Mouse (Mus musculus) liver, adult 2 months (tissue): ENCODE results near the gene Syne3. TPM values are rescaled to one million over a fixed set of nuclear protein-coding genes. Genes with fewer than 3 reads are reported as not detected.

ENCODE experiments used
- DNase-seq: peaks from one replicate; pipeline ENCODE4 v3.0.0-alpha.2; 2011; ENCODE audit warnings: low read depth, low spot score; ENCODE audit errors: extremely low read depth
- H3K27ac ChIP-seq: fragments of 200-500 bp; replicated peaks from 2 replicates; pipeline ENCODE4 v1.5.1; 2012; ENCODE audit warnings: low read depth, mild to moderate bottlenecking, control low read depth, inconsistent platforms, low read length; ENCODE audit not compliant: insufficient read depth
- H3K27me3 ChIP-seq: fragments of 200-500 bp; 2 replicates; pipeline ENCODE4 v1.6.1; 2012; ENCODE audit warnings: mild to moderate bottlenecking, moderate library complexity, low read length, inconsistent platforms; ENCODE audit not compliant: control insufficient read depth, insufficient read depth
- H3K36me3 ChIP-seq: fragments of 200-500 bp; 2 replicates; pipeline ENCODE4 v1.6.1; 2012; ENCODE audit warnings: low read length, inconsistent platforms; ENCODE audit not compliant: control insufficient read depth, insufficient read depth
- H3K4me1 ChIP-seq: fragments of 200-500 bp; 2 replicates; pipeline ENCODE4 v1.6.1; 2011; ENCODE audit warnings: low read length; ENCODE audit not compliant: control insufficient read depth, insufficient read depth
- H3K4me3 ChIP-seq: fragments of 200-500 bp; 2 replicates; pipeline ENCODE4 v1.5.1; 2011; ENCODE audit warnings: low read depth, mild to moderate bottlenecking, control low read depth, low read length, moderate library complexity; ENCODE audit not compliant: insufficient read depth
- H3K79me2 ChIP-seq: fragments of 200-500 bp; 2 replicates; pipeline ENCODE4 v1.6.1; 2012; ENCODE audit warnings: inconsistent platforms, mild to moderate bottlenecking, low read length, moderate library complexity; ENCODE audit not compliant: control insufficient read depth, insufficient read depth
- H3K9ac ChIP-seq: fragments of 200-500 bp; 2 replicates; pipeline ENCODE4 v1.6.1; 2012; ENCODE audit warnings: low read depth, mild to moderate bottlenecking, control low read depth, inconsistent platforms, low read length
- CTCF ChIP-seq: fragments of 200-500 bp; IDR thresholded peaks from 2 replicates; pipeline ENCODE4 v1.5.1; 2011; ENCODE audit warnings: low read depth, low read length, control low read depth
- POLR2A ChIP-seq: fragments of 200-500 bp; IDR thresholded peaks from 2 replicates; pipeline ENCODE4 v1.6.1; 2011; ENCODE audit warnings: low read length, control low read depth; ENCODE audit not compliant: insufficient read depth; ENCODE audit errors: extremely low read depth
- WGBS: fragments of 180-500 bp; shearing (Covaris S2); methylation state at CpG from one replicate; pipeline ENCODE4 v1.1.7; 2018; 5-methylcytosine and 5-hydroxymethylcytosine counted together
- polyA plus RNA-seq: library from polyadenylated mRNA; depleted of rRNA; stranded (reverse); fragments of >200 nt; gene quantifications from 2 replicates; pipeline ENCODE4 v1.2.3, GENCODE M21; 2012
- total RNA-seq: library from RNA; depleted of rRNA; stranded (reverse); fragments of >200 nt; gene quantifications from 2 replicates; pipeline ENCODE4 v1.2.3, GENCODE M21; 2014

Syne3 gene
- total and polyA plus RNA-seq, 2 experiments, result 1.6 to 3.8 TPM

GRCm38 (mm10) chr12:104978420-104978819 is 31.2 kb downstream of the Syne3 start:
- Histone ChIP-seq H3K27ac (peak overlapping the region; percentile 70), H3K36me3 (peaks cover 2% of the 10 kb centered on the region; the same call in 1 of the 2 replicates), H3K9ac (no peak overlapping the region; the same call in 1 of the 2 replicates), H3K4me3 (no peak overlapping the region), H3K79me2 (peaks cover 5% of the 10 kb centered on the region; the same call in 1 of the 2 replicates), H3K4me1 (0 out of 2 replicates have a peak, but pooled peaks cover 8% of the 10 kb centered on the region), H3K27me3 (no peaks in the 10 kb centered on the region)
- no peak for TF ChIP-seq CTCF
- no peak for TF ChIP-seq POLR2A
- DNase-seq, result peak; percentile 84
- WGBS, result 28% methylated on average over 9 of the region's 9 CpGs

GRCm38 (mm10) chr12:104976903-104977302 is 32.7 kb downstream of the Syne3 start:
- H3K36me3 ChIP-seq, result peaks cover 2% of the 10 kb centered on the region; the same call in 1 of the 2 replicates
- no peak overlapping the region for H3K4me3 ChIP-seq
- no peak for TF ChIP-seq CTCF
- TF ChIP-seq POLR2A, result no peak
- WGBS, result 95% methylated on average over 7 of the region's 7 CpGs
- no peaks in the 10 kb centered on the region; the same call in 1 of the 2 replicates for H3K79me2 ChIP-seq
- no peaks in the 10 kb centered on the region for H3K27me3 ChIP-seq
- no peak for DNase-seq
- no peak overlapping the region for H3K9ac ChIP-seq
- H3K27ac ChIP-seq, result no peak overlapping the region
- 0 out of 2 replicates have a peak, but pooled peaks cover 8% of the 10 kb centered on the region for H3K4me1 ChIP-seq

- DNase-seq, result no peak
- Histone ChIP-seq H3K9ac (no peak overlapping the region), H3K36me3 (peaks cover 2% of the 10 kb centered on the region; the same call in 1 of the 2 replicates), H3K4me1 (0 out of 2 replicates have a peak, but pooled peaks cover 8% of the 10 kb centered on the region), H3K27me3 (no peaks in the 10 kb centered on the region), H3K79me2 (no peaks in the 10 kb centered on the region; the same call in 1 of the 2 replicates), H3K4me3 (no peak overlapping the region), H3K27ac (no peak overlapping the region)
- no peak for TF ChIP-seq CTCF
- TF ChIP-seq POLR2A, result no peak
- 83% methylated on average over 8 of the region's 8 CpGs for WGBS
Observed at GRCm38 (mm10) chr12:104976331-104976817, 33.2 kb downstream of the Syne3 start.

- no peak overlapping the region for H3K9ac ChIP-seq
- H3K36me3 ChIP-seq, result peaks cover 2% of the 10 kb centered on the region; the same call in 1 of the 2 replicates
- H3K4me1 ChIP-seq, result no peaks in the 10 kb centered on the region
- no peaks in the 10 kb centered on the region for H3K27me3 ChIP-seq
- no peak overlapping the region for H3K4me3 ChIP-seq
- WGBS, result 92% methylated on average over 6 of the region's 6 CpGs
- H3K27ac ChIP-seq, result no peak overlapping the region
- TF ChIP-seq CTCF, result no peak
- TF ChIP-seq POLR2A, result no peak
- no peak for DNase-seq
- no peaks in the 10 kb centered on the region; the same call in 1 of the 2 replicates for H3K79me2 ChIP-seq
Observed at GRCm38 (mm10) chr12:104972860-104973259, 36.7 kb downstream of the Syne3 start.

- Histone ChIP-seq H3K4me1 (no peaks in the 10 kb centered on the region), H3K9ac (no peak overlapping the region), H3K79me2 (no peaks in the 10 kb centered on the region), H3K27ac (no peak overlapping the region), H3K27me3 (no peaks in the 10 kb centered on the region), H3K36me3 (peaks cover 2% of the 10 kb centered on the region; the same call in 1 of the 2 replicates), H3K4me3 (no peak overlapping the region)
- no peak for DNase-seq
- 85% methylated on average over 4 of the region's 4 CpGs for WGBS
- TF ChIP-seq CTCF, result no peak
- TF ChIP-seq POLR2A, result no peak
Observed at GRCm38 (mm10) chr12:104969618-104970017, 40.0 kb downstream of the Syne3 start.

GRCm38 (mm10) chr12:104969177-104969576 is 40.4 kb downstream of the Syne3 start:
- H3K27me3 ChIP-seq, result no peaks in the 10 kb centered on the region
- no peak overlapping the region for H3K4me3 ChIP-seq
- no peak overlapping the region for H3K27ac ChIP-seq
- no peak for DNase-seq
- TF ChIP-seq POLR2A, result no peak
- no peaks in the 10 kb centered on the region for H3K79me2 ChIP-seq
- no peak overlapping the region for H3K9ac ChIP-seq
- WGBS, result 98% methylated on average over 9 of the region's 9 CpGs
- H3K4me1 ChIP-seq, result no peaks in the 10 kb centered on the region
- H3K36me3 ChIP-seq, result no peaks in the 10 kb centered on the region; the same call in 1 of the 2 replicates
